Mouse (Mus musculus) CH12.LX (cell line): ENCODE data around the gene Odf4. TPM values are rescaled to one million over a fixed set of nuclear protein-coding genes. Genes with fewer than 3 reads are reported as not detected.

ENCODE experiments used
- DNase-seq: peaks from one replicate; pipeline ENCODE4 v3.0.0-alpha.2; 2013; ENCODE audit errors: extremely low read depth
- H3K27ac ChIP-seq: 2 replicates; pipeline ENCODE4 v1.5.1; 2012; ENCODE audit warnings: low read depth, mild to moderate bottlenecking, control low read depth, moderate library complexity; ENCODE audit not compliant: insufficient read depth
- H3K27me3 ChIP-seq: replicated peaks from 2 replicates; pipeline ENCODE3; 2012; ENCODE audit warnings: inconsistent platforms
- H3K36me3 ChIP-seq, 2 experiments: replicated peaks in 1 of 2; 2 replicates each; pipeline versions ENCODE3 to v1.6.1; 2012; ENCODE audit warnings: inconsistent platforms in 1 of 2, low read length in 1 of 2, mild to moderate bottlenecking in 1 of 2, mixed read lengths in 1 of 2, moderate library complexity in 1 of 2; ENCODE audit not compliant: control insufficient read depth in 1 of 2, insufficient read depth in 1 of 2
- H3K4me1 ChIP-seq, 2 experiments: 2 replicates each; pipeline ENCODE4 v1.6.1; 2012; ENCODE audit warnings: inconsistent platforms in 1 of 2, moderate library complexity in 1 of 2; ENCODE audit not compliant: insufficient read depth in 2 of 2, control insufficient read depth in 1 of 2
- H3K4me2 ChIP-seq: 2 replicates; pipeline ENCODE4 v1.6.1; 2012; ENCODE audit warnings: low read depth, mild to moderate bottlenecking, control low read depth; ENCODE audit not compliant: poor library complexity, insufficient read depth, severe bottlenecking
- H3K4me3 ChIP-seq, 3 experiments: fragments of 150-350 bp in 1 of 3; sonication (generic) in 1 of 3; replicated peaks in 1 of 3; 2 replicates each; pipeline versions ENCODE3 to v1.5.1; 2011 to 2012; ENCODE audit warnings: low read depth in 2 of 3, low read length in 2 of 3, mild to moderate bottlenecking in 2 of 3, moderate library complexity in 2 of 3, control low read depth in 1 of 3, improper control_type of control experiment in 1 of 3, inconsistent platforms in 1 of 3, mixed read lengths in 1 of 3; ENCODE audit not compliant: poor library complexity in 1 of 3
- H3K79me2 ChIP-seq: replicated peaks from 2 replicates; pipeline ENCODE4 v1.6.1; 2012; ENCODE audit warnings: mild to moderate bottlenecking, moderate library complexity; ENCODE audit not compliant: control insufficient read depth, poor library complexity, insufficient read depth, severe bottlenecking; ENCODE audit errors: extremely low read depth
- H3K9ac ChIP-seq: 2 replicates; pipeline ENCODE4 v1.6.1; 2012; ENCODE audit warnings: low read depth, mild to moderate bottlenecking, control low read depth, moderate library complexity; ENCODE audit not compliant: insufficient read depth
- H3K9me3 ChIP-seq: replicated peaks from 2 replicates; pipeline ENCODE3; 2012; ENCODE audit warnings: low read length, inconsistent platforms, mixed read lengths
- BHLHE40 ChIP-seq: IDR thresholded peaks from 2 replicates; pipeline ENCODE4 v1.6.1; 2011; ENCODE audit warnings: mild to moderate bottlenecking, low read depth, low read length, improper control_type of control experiment
- CHD1 ChIP-seq: IDR thresholded peaks from 2 replicates; pipeline ENCODE4 v1.6.1; 2012; ENCODE audit warnings: low read depth, low read length, improper control_type of control experiment, inconsistent platforms
- CHD2 ChIP-seq: IDR thresholded peaks from 2 replicates; pipeline ENCODE4 v1.6.1; 2011; ENCODE audit warnings: low read length, improper control_type of control experiment
- E2F4 ChIP-seq: IDR thresholded peaks from 2 replicates; pipeline ENCODE4 v1.6.1; 2011; ENCODE audit warnings: low read depth, low read length, improper control_type of control experiment; ENCODE audit not compliant: insufficient replicate concordance
- ELF1 ChIP-seq: IDR thresholded peaks from 2 replicates; pipeline ENCODE4 v1.6.1; 2014; ENCODE audit warnings: low read depth, mild to moderate bottlenecking, inconsistent platforms, low read length, improper control_type of control experiment
- EP300 ChIP-seq: IDR thresholded peaks from 2 replicates; pipeline ENCODE4 v1.6.1; 2011; ENCODE audit warnings: low read length, improper control_type of control experiment
- ETS1 ChIP-seq: conservative IDR thresholded peaks from 2 replicates; pipeline ENCODE4 v1.6.1; 2012; ENCODE audit warnings: low read depth, mild to moderate bottlenecking, inconsistent platforms, low read length, improper control_type of control experiment, moderate library complexity
- GABPA ChIP-seq: IDR thresholded peaks from 2 replicates; pipeline ENCODE4 v1.6.1; 2012; ENCODE audit warnings: low read depth, low read length, improper control_type of control experiment, inconsistent platforms; ENCODE audit not compliant: insufficient replicate concordance
- HCFC1 ChIP-seq: IDR thresholded peaks from 2 replicates; pipeline ENCODE4 v1.6.1; 2012; ENCODE audit warnings: low read depth, mild to moderate bottlenecking, inconsistent platforms, low read length, improper control_type of control experiment
- IRF4 ChIP-seq: IDR thresholded peaks from 2 replicates; pipeline ENCODE4 v1.6.1; 2014; ENCODE audit warnings: low read depth, mild to moderate bottlenecking, inconsistent platforms, low read length, improper control_type of control experiment
- JUN ChIP-seq: IDR thresholded peaks from 2 replicates; pipeline ENCODE4 v1.6.1; 2011; ENCODE audit warnings: low read depth, mild to moderate bottlenecking, low read length, improper control_type of control experiment, moderate library complexity; ENCODE audit not compliant: insufficient read depth
- JUND ChIP-seq: conservative IDR thresholded peaks from 2 replicates; pipeline ENCODE4 v1.6.1; 2011; ENCODE audit warnings: low read depth, low read length, improper control_type of control experiment
- KAT2A ChIP-seq: IDR thresholded peaks from 2 replicates; pipeline ENCODE4 v1.6.1; 2012; ENCODE audit warnings: low read length, improper control_type of control experiment, inconsistent platforms; ENCODE audit not compliant: insufficient replicate concordance
- MAFK ChIP-seq: IDR thresholded peaks from 2 replicates; pipeline ENCODE4 v1.6.1; 2011; ENCODE audit warnings: low read length, improper control_type of control experiment; ENCODE audit not compliant: insufficient replicate concordance
- MAX ChIP-seq: IDR thresholded peaks from 2 replicates; pipeline ENCODE4 v1.6.1; 2011; ENCODE audit warnings: low read length, improper control_type of control experiment
- MAZ ChIP-seq: IDR thresholded peaks from 2 replicates; pipeline ENCODE4 v1.6.1; 2012; ENCODE audit warnings: low read depth, mild to moderate bottlenecking, inconsistent platforms, low read length, improper control_type of control experiment, moderate library complexity
- MXI1 ChIP-seq: IDR thresholded peaks from 2 replicates; pipeline ENCODE4 v1.6.1; 2011; ENCODE audit warnings: mild to moderate bottlenecking, low read depth, low read length, improper control_type of control experiment
- NELFE ChIP-seq: IDR thresholded peaks from 2 replicates; pipeline ENCODE4 v1.6.1; 2011; ENCODE audit warnings: low read depth, low read length, improper control_type of control experiment
- PAX5 ChIP-seq: IDR thresholded peaks from 2 replicates; pipeline ENCODE4 v1.6.1; 2012; ENCODE audit warnings: low read length, inconsistent platforms, mixed read lengths
- POLR2A ChIP-seq: IDR thresholded peaks from 2 replicates; pipeline ENCODE4 v1.6.1; 2011; ENCODE audit warnings: low read depth, mild to moderate bottlenecking, improper control_type of control experiment, low read length
- POLR2AphosphoS2 ChIP-seq: IDR thresholded peaks from 2 replicates; pipeline ENCODE4 v1.6.1; 2011; ENCODE audit warnings: low read depth, low read length, improper control_type of control experiment
- RAD21 ChIP-seq: IDR thresholded peaks from 2 replicates; pipeline ENCODE4 v1.6.1; 2011; ENCODE audit warnings: low read depth, mild to moderate bottlenecking, low read length, improper control_type of control experiment, moderate library complexity
- SIN3A ChIP-seq: IDR thresholded peaks from 2 replicates; pipeline ENCODE4 v1.6.1; 2012; ENCODE audit warnings: low read length, improper control_type of control experiment, inconsistent platforms
- TCF12 ChIP-seq: IDR thresholded peaks from 2 replicates; pipeline ENCODE4 v1.6.1; 2014; ENCODE audit warnings: low read depth, mild to moderate bottlenecking, inconsistent platforms, low read length, improper control_type of control experiment
- USF1 ChIP-seq: IDR thresholded peaks from 2 replicates; pipeline ENCODE4 v1.6.1; 2014; ENCODE audit warnings: low read depth, mild to moderate bottlenecking, inconsistent platforms, low read length, improper control_type of control experiment
- ZC3H11A ChIP-seq: IDR thresholded peaks from 2 replicates; pipeline ENCODE4 v1.6.1; 2012; ENCODE audit warnings: low read depth, mild to moderate bottlenecking, inconsistent platforms, low read length, improper control_type of control experiment
- ZKSCAN1 ChIP-seq: IDR thresholded peaks from 2 replicates; pipeline ENCODE4 v1.6.1; 2012; ENCODE audit warnings: low read depth, inconsistent platforms, low read length, improper control_type of control experiment, borderline replicate concordance
- ZMIZ1 ChIP-seq: IDR thresholded peaks from 2 replicates; pipeline ENCODE4 v1.6.1; 2012; ENCODE audit warnings: low read depth, mild to moderate bottlenecking, inconsistent platforms, low read length, improper control_type of control experiment
- ZNF384 ChIP-seq: IDR thresholded peaks from 2 replicates; pipeline ENCODE4 v1.6.1; 2012; ENCODE audit warnings: low read depth, low read length, improper control_type of control experiment, inconsistent platforms
- dilution Hi-C: fragments of 300-500 bp; cut with MboI; formaldehyde crosslinking; loops from 2 replicates; pipeline ENCODE4 v1.14.3; 2020; ENCODE audit warnings: low sequenced_read_pairs; ENCODE audit not compliant: extremely low pct_unique_long_range_greater_than_20kb, extremely low pct_ligation_motif_present
- in situ Hi-C: fragments of 300-500 bp; cut with MboI; formaldehyde crosslinking; loops from 3 replicates; pipeline ENCODE4 v1.14.3; 2019; ENCODE audit warnings: low sequenced_read_pairs, low pct_ligation_motif_present, low pct_unique_long_range_greater_than_20kb, mixed read lengths
- polyA plus RNA-seq: library from polyadenylated mRNA; unstranded; fragments of >175 nt; gene quantifications from 2 replicates; pipeline ENCODE4 v1.2.1, GENCODE M21; 2012; ENCODE audit warnings: low read depth; ENCODE audit not compliant: insufficient read length
- total RNA-seq, 2 experiments: library from RNA; depleted of rRNA; stranded (reverse); fragments of 300-350 nt in 1 of 2; fragments of >200 nt in 1 of 2; gene quantifications; 2 replicates each; pipeline ENCODE4 v1.2.3; 2012 to 2014

Gene Odf4
- total and polyA plus RNA-seq, 3 experiments = not detected

DNA sequence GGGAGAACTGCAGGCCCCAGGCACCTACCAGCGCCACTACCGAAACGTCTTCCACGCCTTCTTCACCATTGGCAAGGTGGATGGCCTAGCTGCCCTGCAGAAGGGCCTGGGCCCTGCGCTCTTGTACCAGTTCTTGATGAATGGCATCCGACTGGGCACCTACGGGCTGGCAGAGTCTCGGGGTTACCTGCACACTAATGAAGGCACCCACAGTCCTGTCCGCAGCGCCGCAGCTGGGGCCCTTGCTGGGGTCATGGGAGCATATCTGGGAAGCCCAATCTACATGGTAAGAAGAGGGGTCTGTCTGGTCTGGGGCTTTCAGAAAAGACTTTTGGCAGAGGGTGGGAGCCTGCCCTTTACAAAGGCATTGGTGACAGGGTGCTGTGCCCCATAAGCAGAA is 41.9 kb upstream of the Odf4 start:
- no peak overlapping the region; the same call in 1 of the 2 replicates for H3K4me2 ChIP-seq
- peaks cover 10 to 34% of the 10 kb centered on the region in 2 experiments for H3K4me1 ChIP-seq
- TF ChIP-seq MAZ (no peak), SIN3A (no peak), PAX5 (no peak), KAT2A (no peak), JUND (no peak), USF1 (no peak), CHD2 (no peak)
- H3K79me2 ChIP-seq = no peaks in the 10 kb centered on the region
- peaks cover 0 to 20% of the 10 kb centered on the region in 2 experiments for H3K36me3 ChIP-seq
- H3K27me3 ChIP-seq = peaks cover 6% of the 10 kb centered on the region
- H3K9ac ChIP-seq = 0 out of 2 replicates have a peak overlapping the region, but pooled peaks have one; percentile 36
- DNase-seq = no peak
- no peak overlapping the region for H3K4me3 ChIP-seq
- no peaks in the 10 kb centered on the region for H3K9me3 ChIP-seq
- in situ Hi-C loops (no loop called here), dilution Hi-C loops (no loop called here)
- H3K27ac ChIP-seq = no peak overlapping the region

- peak; percentile 90 for DNase-seq
- Histone ChIP-seq H3K4me3 (peak within 1 kb of the TSS; percentile 51 to 56 (median 54)), H3K36me3 (peaks cover 0 to 20% of the 10 kb centered on the region in 2 experiments), H3K79me2 (no peaks in the 10 kb centered on the region), H3K27ac (no peak within 1 kb of the TSS), H3K4me1 (peaks cover 6 to 29% of the 10 kb centered on the region in 2 experiments; a peak in 3 of 4 replicates), H3K9me3 (no peaks in the 10 kb centered on the region), H3K9ac (peak within 1 kb of the TSS; percentile 36), H3K4me2 (peak within 1 kb of the TSS; percentile 86), H3K27me3 (peaks cover 13% of the 10 kb centered on the region)
- dilution Hi-C loops = no loop called here
- in situ Hi-C loops = no loop called here
- TF ChIP-seq CHD2 = no peak
- TF ChIP-seq BHLHE40 = 0 out of 2 replicates have a peak, but pooled peaks have one; percentile 4
- TF ChIP-seq CHD1 = no peak
- peak; percentile 43; the same call in 1 of the 2 replicates for TF ChIP-seq TCF12
- no peak for TF ChIP-seq GABPA
- TF ChIP-seq SIN3A = peak; percentile 88
- TF ChIP-seq POLR2A = peak; percentile 53; the same call in 1 of the 2 replicates
- no peak for TF ChIP-seq RAD21
- peak; percentile 8; the same call in 1 of the 2 replicates for TF ChIP-seq NELFE
- no peak for TF ChIP-seq USF1
- TF ChIP-seq IRF4 = peak; percentile 22; the same call in 1 of the 2 replicates
- TF ChIP-seq MXI1 = peak; percentile 73
- TF ChIP-seq MAFK = no peak
- no peak for TF ChIP-seq POLR2AphosphoS2
- peak; percentile 82 for TF ChIP-seq ZNF384
- TF ChIP-seq ETS1 = no peak
- no peak for TF ChIP-seq E2F4
- TF ChIP-seq KAT2A = 0 out of 2 replicates have a peak, but pooled peaks have one; percentile 22
- no peak; the same call in 1 of the 2 replicates for TF ChIP-seq EP300
- TF ChIP-seq ZMIZ1 = peak; percentile 63; the same call in 1 of the 2 replicates
- TF ChIP-seq HCFC1 = no peak
- TF ChIP-seq MAZ = no peak
- TF ChIP-seq MAX = no peak
- TF ChIP-seq ZC3H11A = no peak
- TF ChIP-seq ELF1 = peak; percentile 31
- TF ChIP-seq JUN = no peak
- no peak for TF ChIP-seq JUND
- TF ChIP-seq ZKSCAN1 = no peak
Observed at GRCm38 (mm10) chr11:68967337-68968282, 40.7 kb upstream of the Odf4 start, which contains the start of gene Slc25a35. Gene Slc25a35 (plus strand): TSS chr11:68968131.
